Mouse (Mus musculus): ENCODE results near the gene Sdhc. TPM values are rescaled to one million over a fixed set of nuclear protein-coding genes. Genes with fewer than 3 reads are reported as not detected.

The Sdhc gene
- polyA plus RNA-seq, 1 experiment from 2014 or later, result 288 TPM

DNA sequence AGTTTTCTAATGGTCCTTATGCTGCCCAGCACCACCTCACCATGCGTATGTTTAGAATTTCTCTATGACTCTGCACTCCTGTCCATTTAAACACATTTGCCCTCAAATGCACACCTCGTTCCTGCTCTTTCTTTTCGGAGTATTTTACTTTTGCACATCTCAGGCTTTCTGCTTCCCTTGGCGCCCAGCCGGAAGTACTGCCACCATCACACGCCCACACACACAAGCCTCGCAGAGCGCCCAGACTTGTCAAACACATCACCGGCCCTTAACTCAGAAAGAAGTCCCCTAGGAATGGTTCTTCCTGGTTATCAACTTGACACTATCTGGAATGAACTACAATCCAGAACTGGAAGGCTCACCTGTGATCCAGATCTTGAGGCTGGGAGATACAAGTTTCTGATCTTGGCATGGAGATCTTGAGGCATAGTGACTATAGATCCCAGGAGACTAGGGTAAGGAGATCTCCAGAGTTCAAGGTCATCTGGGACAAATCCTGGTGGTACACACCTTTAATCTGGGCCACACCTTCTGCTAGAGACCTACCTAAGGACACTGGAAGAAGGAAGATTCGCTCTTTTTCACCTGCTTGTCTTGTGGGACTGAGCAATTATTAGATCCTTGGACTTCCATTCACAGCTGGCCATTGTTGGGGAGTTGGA is 47.1 kb downstream of the Sdhc start:
- Histone ChIP-seq H3K4me3 (ENCODE audit: low read depth, low read length) (peak overlapping the region; percentile 66; the same call in 1 of the 2 replicates), H3K9me3 (ENCODE audit: control insufficient read depth, low read length) (no peaks in the 10 kb centered on the region), H3K36me3 (ENCODE audit: control insufficient read depth, insufficient read depth, low read length) (no peaks in the 10 kb centered on the region), H3K9ac (ENCODE audit: low read length) (no peak overlapping the region), H3K27ac (replicated peaks; ENCODE audit: low read depth, low read length) (no peak overlapping the region), H3K4me1 (ENCODE audit: control insufficient read depth, insufficient read depth, low read length) (no peaks in the 10 kb centered on the region), H3K27me3 (ENCODE audit: control insufficient read depth, insufficient read depth, low read length) (no peaks in the 10 kb centered on the region), H3K4me2 (ENCODE audit: low read depth, severe bottlenecking) (peak overlapping the region; percentile 52)
- DNase-seq (ENCODE audit: low spot score) (no peak), ATAC-seq (ENCODE audit: insufficient number of reproducible peaks, low FRiP score, low TSS enrichment, low read depth) (0 out of 2 replicates have a peak, but pooled peaks have one; percentile 5)
- 12% methylated on average over 10 of the region's 10 CpGs for WGBS

DNA sequence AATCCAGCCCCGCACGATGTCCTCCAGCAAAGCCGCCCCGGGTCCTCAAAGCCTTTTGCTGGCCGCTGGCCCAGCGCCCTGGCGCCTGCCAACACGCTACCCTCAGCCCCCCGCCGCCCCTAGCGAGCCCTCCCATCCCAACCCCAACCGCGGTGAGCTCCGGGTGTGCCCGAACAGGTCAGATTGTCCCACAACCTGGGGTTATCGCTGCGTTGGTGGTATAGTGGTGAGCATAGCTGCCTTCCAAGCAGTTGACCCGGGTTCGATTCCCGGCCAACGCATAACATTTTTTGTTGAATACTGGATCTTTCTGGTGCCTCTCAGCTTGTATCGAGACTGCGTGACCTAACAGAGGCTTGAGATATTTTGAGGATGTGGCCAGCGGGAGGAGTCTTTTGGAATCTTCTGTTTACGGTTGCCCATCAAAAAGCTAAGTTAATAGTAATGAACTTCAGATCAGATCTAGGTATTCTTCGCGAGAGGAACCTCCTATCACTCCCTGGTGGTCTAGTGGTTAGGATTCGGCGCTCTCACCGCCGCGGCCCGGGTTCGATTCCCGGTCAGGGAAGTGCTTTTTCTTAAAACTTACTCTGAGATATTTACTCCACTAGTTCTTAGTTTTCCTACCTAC is 47.7 kb downstream of the Sdhc start:
- peak; percentile 94 for ATAC-seq (ENCODE audit: insufficient number of reproducible peaks, low FRiP score, low TSS enrichment, low read depth)
- Histone ChIP-seq H3K4me2 (ENCODE audit: low read depth, severe bottlenecking) (peak overlapping the region; percentile 56), H3K36me3 (ENCODE audit: control insufficient read depth, insufficient read depth, low read length) (no peaks in the 10 kb centered on the region), H3K9ac (ENCODE audit: low read length) (peak overlapping the region; percentile 40; the same call in 1 of the 2 replicates), H3K27me3 (ENCODE audit: control insufficient read depth, insufficient read depth, low read length) (no peaks in the 10 kb centered on the region), H3K4me1 (ENCODE audit: control insufficient read depth, insufficient read depth, low read length) (no peaks in the 10 kb centered on the region), H3K9me3 (ENCODE audit: control insufficient read depth, low read length) (no peaks in the 10 kb centered on the region), H3K4me3 (ENCODE audit: low read depth, low read length) (peak overlapping the region; percentile 66), H3K27ac (replicated peaks; ENCODE audit: low read depth, low read length) (no peak overlapping the region)
- DNase-seq (ENCODE audit: low spot score), result peak; percentile 98
- WGBS, result under 1% methylated on average over 35 of the region's 35 CpGs

DNA sequence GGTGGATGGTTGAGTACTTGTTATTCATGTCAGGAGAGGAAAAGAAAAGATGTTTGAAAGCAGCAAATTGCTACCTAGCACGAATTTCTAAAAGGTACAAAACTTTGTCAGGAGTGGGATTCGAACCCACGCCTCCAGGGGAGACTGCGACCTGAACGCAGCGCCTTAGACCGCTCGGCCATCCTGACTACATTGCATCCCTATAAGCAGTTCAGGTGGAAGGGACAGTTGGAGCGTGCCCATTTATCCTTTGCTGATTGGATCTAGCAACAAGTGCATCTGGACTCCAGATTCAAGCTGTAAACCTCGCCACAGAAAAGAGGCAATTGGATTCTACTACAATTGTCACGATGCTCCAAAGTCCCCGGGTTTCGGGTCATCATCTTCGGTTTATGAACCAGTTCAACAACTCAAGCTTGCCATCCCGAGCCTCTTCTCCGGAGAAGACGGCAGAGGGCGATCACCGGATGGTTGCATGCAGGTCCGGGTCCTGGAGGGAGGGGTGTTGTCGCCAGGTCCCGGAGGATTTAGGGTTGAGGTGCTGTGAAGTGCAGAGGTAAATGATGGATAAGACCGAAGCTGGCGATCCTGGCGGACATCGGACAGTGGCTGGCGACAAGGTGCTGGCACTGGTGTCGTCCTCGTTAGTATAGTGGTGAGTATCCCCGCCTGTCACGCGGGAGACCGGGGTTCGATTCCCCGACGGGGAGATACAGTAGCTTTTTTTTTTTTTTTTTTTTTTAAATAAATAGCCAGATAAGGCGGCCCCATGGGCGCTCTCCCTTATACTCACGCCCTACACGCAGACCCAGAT is 48.5 kb downstream of the Sdhc start:
- ATAC-seq (ENCODE audit: insufficient number of reproducible peaks, low FRiP score, low TSS enrichment, low read depth), result peak; percentile 87
- no peaks in the 10 kb centered on the region for H3K9me3 ChIP-seq (ENCODE audit: control insufficient read depth, low read length)
- peak overlapping the region; percentile 40; the same call in 1 of the 2 replicates for H3K9ac ChIP-seq (ENCODE audit: low read length)
- peak overlapping the region; percentile 66 for H3K4me3 ChIP-seq (ENCODE audit: low read depth, low read length)
- no peaks in the 10 kb centered on the region for H3K27me3 ChIP-seq (ENCODE audit: control insufficient read depth, insufficient read depth, low read length)
- peak; percentile 96 for DNase-seq (ENCODE audit: low spot score)
- H3K27ac ChIP-seq (replicated peaks; ENCODE audit: low read depth, low read length), result no peak overlapping the region
- H3K36me3 ChIP-seq (ENCODE audit: control insufficient read depth, insufficient read depth, low read length), result no peaks in the 10 kb centered on the region
- under 1% methylated on average over 40 of the region's 40 CpGs for WGBS
- peak overlapping the region; percentile 56 for H3K4me2 ChIP-seq (ENCODE audit: low read depth, severe bottlenecking)
- no peaks in the 10 kb centered on the region for H3K4me1 ChIP-seq (ENCODE audit: control insufficient read depth, insufficient read depth, low read length)

DNA sequence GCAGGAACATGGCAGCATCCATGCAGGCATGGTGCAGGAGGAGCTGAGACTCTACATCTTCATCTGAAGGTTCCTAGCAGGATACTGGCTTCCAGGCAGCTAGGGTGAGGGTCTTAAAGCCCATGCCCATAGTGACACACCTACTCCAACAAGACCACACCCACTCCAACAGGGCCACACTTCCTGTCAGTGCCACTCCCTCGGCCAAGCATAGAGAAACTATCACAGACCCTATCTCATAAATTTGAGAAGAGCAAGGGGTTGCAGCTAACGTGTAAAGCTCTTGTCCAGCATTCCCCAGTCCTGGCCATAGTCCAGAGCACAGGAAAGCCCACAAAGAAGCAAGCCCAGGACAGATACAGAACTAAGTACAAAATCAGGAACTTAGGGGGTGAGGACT is 49.4 kb downstream of the Sdhc start:
- Histone ChIP-seq H3K27ac (replicated peaks; ENCODE audit: low read depth, low read length) (no peak overlapping the region), H3K9ac (ENCODE audit: low read length) (no peak overlapping the region), H3K36me3 (ENCODE audit: control insufficient read depth, insufficient read depth, low read length) (no peaks in the 10 kb centered on the region), H3K4me3 (ENCODE audit: low read depth, low read length) (no peak overlapping the region), H3K4me1 (ENCODE audit: control insufficient read depth, insufficient read depth, low read length) (no peaks in the 10 kb centered on the region), H3K4me2 (ENCODE audit: low read depth, severe bottlenecking) (no peak overlapping the region), H3K27me3 (ENCODE audit: control insufficient read depth, insufficient read depth, low read length) (no peaks in the 10 kb centered on the region), H3K9me3 (ENCODE audit: control insufficient read depth, low read length) (no peaks in the 10 kb centered on the region)
- DNase-seq (ENCODE audit: low spot score) (no peak), ATAC-seq (ENCODE audit: insufficient number of reproducible peaks, low FRiP score, low TSS enrichment, low read depth) (no peak)
- 48% methylated on average over 2 of the region's 2 CpGs for whole genome bisulfite sequencing

DNA sequence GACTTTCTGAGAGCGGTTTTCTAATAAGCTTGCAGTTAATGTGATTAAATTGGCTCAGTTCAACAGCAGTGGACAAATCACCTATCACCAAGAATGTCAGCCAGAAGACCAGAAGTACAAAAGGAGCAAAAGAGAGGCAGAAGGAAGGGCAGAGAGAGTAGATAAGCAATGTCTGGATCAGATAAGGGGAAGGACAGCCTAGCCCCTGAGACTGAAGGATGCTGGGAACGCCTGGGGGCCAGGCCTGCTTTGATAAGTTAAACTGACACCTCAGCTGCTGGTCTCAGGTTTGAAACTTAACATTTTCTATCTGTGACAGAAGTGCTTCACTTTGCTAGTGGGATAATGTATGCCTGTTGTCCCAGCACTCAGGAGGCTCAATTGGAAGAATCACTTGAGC is 52.8 kb downstream of the Sdhc start:
- DNase-seq (ENCODE audit: low spot score), result no peak
- WGBS, result 59% methylated on average over 2 of the region's 2 CpGs
- no peak overlapping the region for H3K4me3 ChIP-seq (ENCODE audit: low read depth, low read length)
- no peak overlapping the region for H3K27ac ChIP-seq (replicated peaks; ENCODE audit: low read depth, low read length)
- no peaks in the 10 kb centered on the region for H3K4me1 ChIP-seq (ENCODE audit: control insufficient read depth, insufficient read depth, low read length)
- no peaks in the 10 kb centered on the region for H3K36me3 ChIP-seq (ENCODE audit: control insufficient read depth, insufficient read depth, low read length)
- ATAC-seq (ENCODE audit: insufficient number of reproducible peaks, low FRiP score, low TSS enrichment, low read depth), result no peak
- no peaks in the 10 kb centered on the region for H3K9me3 ChIP-seq (ENCODE audit: control insufficient read depth, low read length)
- H3K4me2 ChIP-seq (ENCODE audit: low read depth, severe bottlenecking), result no peak overlapping the region
- no peaks in the 10 kb centered on the region for H3K27me3 ChIP-seq (ENCODE audit: control insufficient read depth, insufficient read depth, low read length)
- no peak overlapping the region for H3K9ac ChIP-seq (ENCODE audit: low read length)

DNA sequence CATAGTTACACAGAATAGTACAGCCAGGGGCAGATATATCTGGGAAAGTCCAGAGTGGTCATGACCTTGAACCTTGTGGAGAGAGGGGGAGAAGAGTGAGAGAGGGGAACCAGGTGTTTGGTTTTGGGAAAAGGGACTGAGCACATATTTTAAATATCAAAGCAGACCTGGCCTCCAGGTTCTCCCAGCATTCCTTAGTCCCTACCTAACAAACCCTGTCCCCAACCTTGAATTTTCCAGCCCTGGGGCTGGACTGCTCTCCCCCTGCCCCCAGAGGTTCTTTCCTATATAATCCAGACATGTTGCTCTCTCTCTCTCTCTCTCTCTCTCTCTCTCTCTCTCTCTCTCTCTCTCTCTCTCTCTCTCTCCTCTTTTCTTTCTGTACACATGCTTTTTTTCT is 53.3 kb downstream of the Sdhc start:
- H3K4me3 ChIP-seq (ENCODE audit: low read depth, low read length), result no peak overlapping the region
- ATAC-seq (ENCODE audit: insufficient number of reproducible peaks, low FRiP score, low TSS enrichment, low read depth) (no peak), DNase-seq (ENCODE audit: low spot score) (no peak)

DNA sequence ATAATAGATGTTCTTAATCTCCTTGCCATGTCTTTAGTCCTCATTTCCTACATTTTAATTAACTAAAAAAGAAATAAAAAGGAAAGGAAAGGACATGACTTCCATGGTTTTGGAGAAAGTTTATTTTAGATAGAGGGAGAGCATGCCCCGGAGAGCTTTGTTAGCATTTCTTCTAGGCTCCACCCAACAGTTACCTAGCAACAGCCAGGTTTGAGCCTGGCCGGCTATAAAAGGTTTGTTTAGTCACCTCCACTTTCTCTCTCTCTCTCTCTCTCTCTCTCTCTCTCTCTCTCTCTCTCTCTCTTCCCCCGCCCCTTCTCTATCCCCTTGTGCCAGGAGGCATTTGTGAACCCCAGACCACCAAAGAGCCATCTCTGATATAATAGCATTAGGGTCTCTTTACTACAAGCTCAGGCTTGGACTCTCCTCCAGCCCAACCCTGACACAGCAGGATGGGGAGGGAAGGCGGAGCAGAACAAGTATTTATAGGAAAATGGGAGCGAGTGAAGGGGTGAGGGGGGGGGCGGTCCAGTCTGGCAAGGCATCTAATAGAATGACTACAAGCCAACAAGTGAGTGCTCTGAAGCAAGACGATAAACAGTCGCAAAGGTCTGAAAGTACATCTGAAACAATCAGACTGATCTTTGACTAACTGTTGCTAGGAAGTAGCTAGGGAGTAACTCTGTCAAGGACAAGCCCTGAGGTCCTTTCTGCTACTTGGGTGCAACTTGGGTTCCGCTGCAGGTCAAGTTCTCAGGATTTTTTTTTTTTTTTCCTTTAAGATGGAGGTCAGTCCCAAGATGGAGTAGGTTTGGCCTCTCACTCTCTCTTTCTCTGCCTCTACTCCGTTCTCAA is 54.1 kb downstream of the Sdhc start:
- 27% methylated on average over 10 of the region's 10 CpGs for WGBS
- ATAC-seq (ENCODE audit: insufficient number of reproducible peaks, low FRiP score, low TSS enrichment, low read depth) (no peak), DNase-seq (ENCODE audit: low spot score) (peak; percentile 32)

More for the DNA sequence above, 53.3 kb downstream of the Sdhc start:
- no peaks in the 10 kb centered on the region for H3K9me3 ChIP-seq (ENCODE audit: control insufficient read depth, low read length)
- H3K4me2 ChIP-seq (ENCODE audit: low read depth, severe bottlenecking), result no peak overlapping the region
- no peaks in the 10 kb centered on the region for H3K36me3 ChIP-seq (ENCODE audit: control insufficient read depth, insufficient read depth, low read length)
- no peak overlapping the region for H3K27ac ChIP-seq (replicated peaks; ENCODE audit: low read depth, low read length)
- H3K9ac ChIP-seq (ENCODE audit: low read length), result no peak overlapping the region
- H3K4me1 ChIP-seq (ENCODE audit: control insufficient read depth, insufficient read depth, low read length), result no peaks in the 10 kb centered on the region
- no peaks in the 10 kb centered on the region for H3K27me3 ChIP-seq (ENCODE audit: control insufficient read depth, insufficient read depth, low read length)

DNA sequence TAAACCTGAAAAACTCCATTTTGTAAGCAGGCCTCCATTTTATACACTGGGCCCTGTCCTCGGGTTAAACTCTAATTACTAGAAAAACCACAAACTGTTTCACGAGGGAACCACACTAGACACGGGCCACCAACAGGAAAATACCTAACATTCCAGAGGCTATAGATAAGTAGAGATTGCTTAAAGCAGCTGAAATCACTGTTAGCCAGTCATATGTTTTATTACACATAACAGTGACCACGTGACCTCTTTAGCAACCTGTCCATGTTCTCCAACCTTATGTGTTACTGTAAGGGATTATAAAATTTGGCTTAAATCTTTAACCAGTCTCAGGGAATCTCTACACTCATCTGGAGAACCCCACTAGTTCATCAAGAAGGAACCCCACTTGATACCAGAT is 56.0 kb downstream of the Sdhc start:
- Histone ChIP-seq H3K27me3 (ENCODE audit: control insufficient read depth, insufficient read depth, low read length) (no peaks in the 10 kb centered on the region), H3K4me1 (ENCODE audit: control insufficient read depth, insufficient read depth, low read length) (no peaks in the 10 kb centered on the region), H3K4me3 (ENCODE audit: low read depth, low read length) (no peak overlapping the region), H3K27ac (replicated peaks; ENCODE audit: low read depth, low read length) (no peak overlapping the region), H3K9me3 (ENCODE audit: control insufficient read depth, low read length) (no peaks in the 10 kb centered on the region), H3K4me2 (ENCODE audit: low read depth, severe bottlenecking) (no peak overlapping the region), H3K36me3 (ENCODE audit: control insufficient read depth, insufficient read depth, low read length) (no peaks in the 10 kb centered on the region), H3K9ac (ENCODE audit: low read length) (no peak overlapping the region)
- DNase-seq (ENCODE audit: low spot score) (no peak), ATAC-seq (ENCODE audit: insufficient number of reproducible peaks, low FRiP score, low TSS enrichment, low read depth) (no peak)
- 76% methylated on average over 4 of the region's 4 CpGs for WGBS

More for the DNA sequence above, 54.1 kb downstream of the Sdhc start:
- no peak overlapping the region for H3K27ac ChIP-seq (replicated peaks; ENCODE audit: low read depth, low read length)
- no peaks in the 10 kb centered on the region for H3K9me3 ChIP-seq (ENCODE audit: control insufficient read depth, low read length)
- no peaks in the 10 kb centered on the region for H3K36me3 ChIP-seq (ENCODE audit: control insufficient read depth, insufficient read depth, low read length)
- no peaks in the 10 kb centered on the region for H3K4me1 ChIP-seq (ENCODE audit: control insufficient read depth, insufficient read depth, low read length)
- no peak overlapping the region for H3K4me3 ChIP-seq (ENCODE audit: low read depth, low read length)
- H3K9ac ChIP-seq (ENCODE audit: low read length), result no peak overlapping the region
- no peaks in the 10 kb centered on the region for H3K27me3 ChIP-seq (ENCODE audit: control insufficient read depth, insufficient read depth, low read length)
- H3K4me2 ChIP-seq (ENCODE audit: low read depth, severe bottlenecking), result no peak overlapping the region

All from limb, embryonic 11.5 days (tissue).